Mouse (Mus musculus) forebrain, embryonic 14.5 days (tissue): Measurements from ENCODE around the gene Plekha7. TPM values are rescaled to one million over a fixed set of nuclear protein-coding genes. Genes with fewer than 3 reads are reported as not detected.
A peak's percentile ranks its signal among the peaks of the same experiment; 100 is the strongest.

Source experiments
- ATAC-seq: fragments of 200-750 bp; cut with Nextera tagmentation; 2 replicates; pipeline ENCODE4 v1.8.0; 2017; ENCODE audit warnings: mild to moderate bottlenecking, moderate library complexity
- DNase-seq: peaks from one replicate; pipeline ENCODE4 v3.0.0-alpha.2; 2015; ENCODE audit warnings: low spot score
- H3K27ac ChIP-seq: fragments of 300-500 bp; sonication (generic); 2 replicates; pipeline ENCODE4 v1.5.1; 2014; ENCODE audit warnings: low read depth, mild to moderate bottlenecking, control low read depth, low read length, moderate library complexity
- H3K27me3 ChIP-seq: fragments of 300-500 bp; sonication (generic); replicated peaks from 2 replicates; pipeline ENCODE4 v1.6.1; 2014; ENCODE audit warnings: low read length, control low read depth, mixed read lengths; ENCODE audit not compliant: control insufficient read depth, insufficient read depth
- H3K36me3 ChIP-seq: fragments of 300-500 bp; sonication (generic); 2 replicates; pipeline ENCODE4 v1.6.1; 2014; ENCODE audit warnings: low read length, control low read depth; ENCODE audit not compliant: control insufficient read depth, insufficient read depth
- H3K4me1 ChIP-seq: fragments of 300-500 bp; sonication (generic); 2 replicates; pipeline ENCODE4 v1.6.1; 2014; ENCODE audit warnings: antibody characterized with exemption, low read length, control low read depth; ENCODE audit not compliant: control insufficient read depth, insufficient read depth
- H3K4me2 ChIP-seq: fragments of 300-500 bp; sonication (generic); 2 replicates; pipeline ENCODE4 v1.6.1; 2014; ENCODE audit warnings: mild to moderate bottlenecking, control low read depth, low read length
- H3K4me3 ChIP-seq: fragments of 300-500 bp; sonication (generic); 2 replicates; pipeline ENCODE4 v1.5.1; 2014; ENCODE audit warnings: low read depth, low read length, control low read depth
- H3K9ac ChIP-seq: fragments of 300-500 bp; sonication (generic); 2 replicates; pipeline ENCODE4 v1.6.1; 2014; ENCODE audit warnings: mild to moderate bottlenecking, low read length, control low read depth, moderate library complexity
- H3K9me3 ChIP-seq: fragments of 300-500 bp; sonication (generic); replicated peaks from 2 replicates; pipeline ENCODE4 v1.6.1; 2016; ENCODE audit warnings: low read length, control low read depth, mixed read lengths; ENCODE audit not compliant: control insufficient read depth
- WGBS: fragments of 180-500 bp; shearing (Covaris S2); extraction: QIAGEN DNeasy Blood & Tissue Kit; methylation state at CpG from one replicate; pipeline ENCODE4 v1.1.7; 2014; 5-methylcytosine and 5-hydroxymethylcytosine counted together
- polyA plus RNA-seq: library from polyadenylated mRNA; unstranded; fragments of >200 nt; fragmentation: Nextera tagmentation; extraction: Ambion mirVana; gene quantifications from 2 replicates; pipeline ENCODE4 v1.2.1, GENCODE M21; 2014

Gene Plekha7
- polyA plus RNA-seq, 1 experiment from 2014 or later = 3.1 TPM

DNA sequence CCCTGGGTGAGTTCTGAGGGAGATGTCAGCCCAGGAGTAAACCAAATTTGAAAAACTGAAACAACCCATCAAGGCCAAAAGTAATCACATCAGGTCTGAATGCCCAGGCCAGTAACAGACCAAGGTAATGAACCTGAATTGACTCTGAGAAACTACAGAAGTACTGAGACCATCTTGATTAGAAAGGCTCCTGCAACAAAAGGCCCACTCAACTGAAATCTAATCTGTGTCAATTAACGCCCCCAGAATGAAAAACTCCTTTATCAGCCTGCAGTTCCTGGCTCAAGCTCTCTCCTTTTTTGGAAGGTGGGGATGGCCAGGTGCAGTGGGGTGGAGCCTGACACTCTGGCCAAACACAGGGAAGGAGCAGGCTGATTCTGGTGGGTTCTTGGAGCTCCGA lies 45.7 kb downstream of the Plekha7 start:
- ATAC-seq (peak; percentile 35; the same call in 1 of the 2 replicates), DNase-seq (peak; percentile 58)
- 2% methylated on average over 2 of the region's 2 CpGs for WGBS
- H3K9ac ChIP-seq = no peak overlapping the region
- H3K4me3 ChIP-seq = no peak overlapping the region
- no peaks in the 10 kb centered on the region for H3K9me3 ChIP-seq
- H3K27ac ChIP-seq = peak overlapping the region; percentile 55
- H3K36me3 ChIP-seq = no peaks in the 10 kb centered on the region
- no peak overlapping the region for H3K4me2 ChIP-seq
- H3K27me3 ChIP-seq = no peaks in the 10 kb centered on the region
- peaks cover 9% of the 10 kb centered on the region; the same call in 1 of the 2 replicates for H3K4me1 ChIP-seq

DNA sequence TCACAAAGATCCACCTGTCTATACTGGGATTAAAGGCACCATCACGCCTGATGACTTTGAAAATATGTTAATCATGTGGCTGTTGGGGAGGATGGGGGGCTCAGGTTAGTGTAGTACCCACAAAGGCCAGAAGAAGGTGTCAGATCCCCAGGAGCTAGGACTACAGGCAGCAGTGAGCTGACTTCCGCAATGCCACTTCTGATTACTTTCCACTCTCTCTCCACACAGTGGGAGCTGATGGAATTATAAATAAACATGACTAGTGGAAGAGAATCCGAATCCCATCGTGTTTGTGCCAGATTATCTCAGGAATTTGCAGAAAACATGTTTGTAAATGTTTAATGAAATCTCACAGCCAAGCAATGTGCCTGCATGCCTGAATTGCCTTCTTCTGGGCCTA lies 46.1 kb downstream of the Plekha7 start:
- Histone ChIP-seq H3K27me3 (no peaks in the 10 kb centered on the region), H3K27ac (peak overlapping the region; percentile 55), H3K4me1 (peaks cover 9% of the 10 kb centered on the region; the same call in 1 of the 2 replicates), H3K9me3 (no peaks in the 10 kb centered on the region), H3K4me2 (no peak overlapping the region), H3K36me3 (no peaks in the 10 kb centered on the region), H3K9ac (no peak overlapping the region), H3K4me3 (no peak overlapping the region)
- WGBS = 15% methylated on average over 4 of the region's 4 CpGs
- DNase-seq = peak; percentile 47
- peak; percentile 64; the same call in 1 of the 2 replicates for ATAC-seq

DNA sequence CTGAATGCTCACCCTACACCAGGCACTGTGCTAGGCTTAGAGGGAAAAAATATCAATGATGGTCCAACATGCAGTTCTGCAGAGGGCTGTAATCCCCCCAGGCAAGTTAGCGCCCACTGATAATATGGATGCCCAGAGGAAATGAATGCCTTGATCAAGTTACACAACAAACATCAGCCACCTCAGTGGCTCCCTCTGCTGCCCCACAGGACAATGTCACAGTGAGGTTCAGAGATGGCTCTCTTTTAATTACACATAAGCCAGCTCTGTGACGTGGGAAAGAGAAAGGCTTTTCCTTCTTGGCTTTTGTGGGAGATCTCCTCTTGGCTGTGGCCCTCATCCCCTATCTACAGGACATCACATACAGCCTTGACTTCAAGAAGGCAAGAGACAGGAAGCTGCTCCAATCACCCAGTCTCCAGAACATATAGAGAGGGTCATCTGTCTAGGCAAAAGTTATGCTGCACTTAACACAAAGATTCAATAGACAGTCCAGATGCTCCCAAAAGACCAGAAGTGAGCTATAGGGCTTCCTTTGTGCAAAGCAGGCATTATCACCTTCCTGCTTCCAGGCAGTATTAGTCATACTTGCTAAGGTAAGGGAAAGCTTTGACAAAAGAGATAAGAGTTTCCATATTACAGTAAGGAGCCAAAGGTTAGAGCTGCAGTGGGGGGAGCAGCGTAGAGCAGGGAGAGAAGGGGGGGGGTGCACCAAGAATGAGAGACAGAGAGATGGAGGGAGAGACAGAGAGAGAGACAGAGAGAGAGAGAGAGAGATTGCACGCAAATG lies 47.2 kb downstream of the Plekha7 start:
- no peak overlapping the region for H3K27ac ChIP-seq
- no peak overlapping the region for H3K4me2 ChIP-seq
- no peak overlapping the region for H3K9ac ChIP-seq
- ATAC-seq (no peak), DNase-seq (no peak)
- peaks cover 9% of the 10 kb centered on the region; the same call in 1 of the 2 replicates for H3K4me1 ChIP-seq
- WGBS = 74% methylated on average over 4 of the region's 4 CpGs
- no peaks in the 10 kb centered on the region for H3K27me3 ChIP-seq
- H3K9me3 ChIP-seq = no peaks in the 10 kb centered on the region
- H3K36me3 ChIP-seq = no peaks in the 10 kb centered on the region
- no peak overlapping the region for H3K4me3 ChIP-seq

DNA sequence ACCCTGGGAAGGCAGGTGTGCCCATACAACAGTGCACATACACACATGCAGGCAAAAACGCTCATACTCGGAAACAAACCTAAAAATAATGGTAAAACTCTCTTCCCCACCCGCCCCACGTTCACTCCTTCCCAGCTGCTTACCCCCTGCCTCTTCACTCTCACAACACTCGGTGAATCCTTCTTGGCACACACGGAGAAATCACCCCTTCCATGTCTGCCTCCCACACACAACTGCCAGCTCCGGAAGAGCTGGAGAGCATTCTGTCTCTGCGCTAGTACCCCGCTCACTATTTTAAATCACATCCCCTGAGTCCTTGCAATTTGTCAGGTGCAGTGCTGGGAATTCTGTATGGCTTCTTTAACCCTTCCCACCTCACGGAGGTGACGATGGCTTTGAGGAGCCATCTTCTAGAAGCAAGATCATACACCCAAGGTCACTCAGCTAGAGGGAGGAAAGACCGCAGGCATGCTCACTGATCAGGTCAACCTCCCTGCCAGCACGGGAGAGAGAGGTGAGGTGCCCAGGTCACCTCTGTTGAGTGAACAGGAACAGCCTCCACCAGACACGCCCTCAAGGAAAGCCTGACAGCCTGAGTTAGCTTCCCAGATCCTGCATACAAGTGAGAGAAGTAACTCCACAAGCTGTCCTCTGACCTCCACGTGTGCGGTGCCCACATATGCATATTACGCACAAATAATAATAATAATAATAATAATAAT lies 49.6 kb downstream of the Plekha7 start:
- H3K4me3 ChIP-seq = no peak overlapping the region
- no peak overlapping the region for H3K9ac ChIP-seq
- H3K9me3 ChIP-seq = no peaks in the 10 kb centered on the region
- no peaks in the 10 kb centered on the region for H3K27me3 ChIP-seq
- peaks cover 9% of the 10 kb centered on the region; the same call in 1 of the 2 replicates for H3K4me1 ChIP-seq
- DNase-seq (no peak), ATAC-seq (no peak)
- no peak overlapping the region for H3K4me2 ChIP-seq
- 89% methylated on average over 17 of the region's 17 CpGs for WGBS
- H3K36me3 ChIP-seq = no peaks in the 10 kb centered on the region
- H3K27ac ChIP-seq = no peak overlapping the region

DNA sequence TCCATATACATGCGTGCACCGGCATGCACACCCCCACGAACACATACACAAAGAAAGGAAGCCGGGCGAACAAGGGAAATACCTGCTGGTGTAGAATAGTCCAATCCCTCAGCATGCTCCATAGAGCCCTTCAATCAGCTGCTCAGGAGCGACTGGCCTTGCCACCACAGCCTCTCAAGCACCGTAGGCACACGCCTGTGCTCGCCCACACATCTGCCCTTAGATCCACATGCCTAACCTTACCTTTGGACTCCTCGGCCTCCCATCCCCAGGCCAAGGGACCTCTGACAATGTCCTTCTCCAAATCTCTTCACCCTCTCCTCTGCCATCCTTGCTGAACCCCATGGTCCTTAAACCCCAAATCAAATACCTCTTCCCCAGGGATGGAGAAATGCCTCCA lies 50.2 kb downstream of the Plekha7 start:
- Histone ChIP-seq H3K36me3 (no peaks in the 10 kb centered on the region), H3K27me3 (no peaks in the 10 kb centered on the region), H3K27ac (no peak overlapping the region)

DNA sequence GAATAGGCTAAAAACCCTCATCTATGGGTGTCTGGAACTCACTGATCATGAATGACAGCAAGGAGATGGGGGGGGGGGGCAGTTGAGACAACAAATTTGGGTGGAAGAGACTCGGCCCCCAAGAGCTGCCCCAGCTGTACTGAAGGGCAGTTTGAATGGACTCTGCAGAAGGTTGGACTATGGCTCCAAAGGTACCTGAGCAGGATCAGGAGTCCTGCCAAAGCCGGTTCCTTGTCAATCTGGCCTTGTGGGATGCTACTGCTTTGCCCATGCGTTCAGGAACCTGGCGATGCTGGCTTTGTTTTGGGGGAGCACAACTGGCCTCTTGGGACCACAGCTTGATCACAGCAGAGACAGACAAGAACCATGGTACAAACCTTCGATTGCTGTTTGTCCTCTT lies 52.5 kb downstream of the Plekha7 start:
- Histone ChIP-seq H3K9ac (no peak overlapping the region), H3K4me1 (no peaks in the 10 kb centered on the region), H3K4me2 (no peak overlapping the region), H3K27me3 (no peaks in the 10 kb centered on the region), H3K27ac (no peak overlapping the region), H3K4me3 (no peak overlapping the region), H3K36me3 (no peaks in the 10 kb centered on the region), H3K9me3 (no peaks in the 10 kb centered on the region)
- 90% methylated on average over 5 of the region's 5 CpGs for WGBS
- ATAC-seq (no peak), DNase-seq (no peak)

More for the DNA sequence above, 50.2 kb downstream of the Plekha7 start:
- H3K9me3 ChIP-seq = no peaks in the 10 kb centered on the region
- 96% methylated on average over 10 of the region's 10 CpGs for WGBS
- H3K4me3 ChIP-seq = no peak overlapping the region
- ATAC-seq (no peak), DNase-seq (no peak)
- H3K4me1 ChIP-seq = peaks cover 6% of the 10 kb centered on the region; the same call in 1 of the 2 replicates
- H3K4me2 ChIP-seq = no peak overlapping the region
- H3K9ac ChIP-seq = no peak overlapping the region

DNA sequence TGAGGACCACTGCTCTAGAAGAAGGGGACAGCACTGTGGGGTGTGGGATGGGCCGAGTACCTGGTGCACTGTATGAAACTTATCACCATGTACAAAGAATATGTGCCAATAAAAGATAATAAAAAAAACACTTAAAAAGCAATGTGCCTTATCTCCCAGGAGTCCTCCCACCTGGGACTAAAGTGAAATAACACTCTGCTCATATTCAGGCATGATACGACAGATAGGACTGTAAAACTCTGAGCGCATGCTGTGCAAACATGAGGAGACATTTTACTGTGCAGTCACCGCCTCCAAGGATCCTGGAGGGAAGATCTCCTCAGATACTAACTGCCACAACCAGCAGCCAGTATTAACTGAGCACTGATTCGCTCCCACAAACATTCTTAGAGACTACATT lies 53.5 kb downstream of the Plekha7 start:
- Histone ChIP-seq H3K4me2 (no peak overlapping the region), H3K4me3 (no peak overlapping the region), H3K9ac (no peak overlapping the region), H3K27ac (no peak overlapping the region), H3K4me1 (no peaks in the 10 kb centered on the region), H3K36me3 (no peaks in the 10 kb centered on the region), H3K27me3 (no peaks in the 10 kb centered on the region), H3K9me3 (no peaks in the 10 kb centered on the region)
- ATAC-seq = no peak
- 94% methylated on average over 5 of the region's 5 CpGs for WGBS
- no peak for DNase-seq

DNA sequence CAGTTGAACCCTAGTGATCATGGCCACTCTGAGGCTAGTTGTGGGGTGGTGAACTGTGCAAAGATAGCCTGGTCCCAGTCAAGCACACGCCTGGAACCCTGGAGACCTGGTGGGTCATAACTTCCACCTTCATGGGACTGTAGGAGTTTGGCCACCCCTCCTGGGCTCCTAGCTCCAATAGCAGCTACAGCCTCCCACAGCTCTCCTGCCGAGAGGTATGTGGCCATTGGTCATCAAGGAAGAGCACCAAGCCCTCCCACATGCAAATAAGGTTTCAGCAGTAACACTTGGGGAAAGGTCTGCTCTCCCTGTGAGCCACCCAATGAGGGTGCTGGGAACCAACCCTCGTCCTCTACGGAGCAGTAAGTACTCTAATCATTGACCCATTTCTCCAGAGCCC lies 55.7 kb downstream of the Plekha7 start:
- Histone ChIP-seq H3K9ac (no peak overlapping the region), H3K27me3 (no peaks in the 10 kb centered on the region), H3K36me3 (no peaks in the 10 kb centered on the region), H3K4me1 (no peaks in the 10 kb centered on the region), H3K9me3 (no peaks in the 10 kb centered on the region), H3K27ac (no peak overlapping the region), H3K4me2 (no peak overlapping the region), H3K4me3 (no peak overlapping the region)
- 85% methylated on average over 4 of the region's 4 CpGs for WGBS
- DNase-seq (no peak), ATAC-seq (no peak)

DNA sequence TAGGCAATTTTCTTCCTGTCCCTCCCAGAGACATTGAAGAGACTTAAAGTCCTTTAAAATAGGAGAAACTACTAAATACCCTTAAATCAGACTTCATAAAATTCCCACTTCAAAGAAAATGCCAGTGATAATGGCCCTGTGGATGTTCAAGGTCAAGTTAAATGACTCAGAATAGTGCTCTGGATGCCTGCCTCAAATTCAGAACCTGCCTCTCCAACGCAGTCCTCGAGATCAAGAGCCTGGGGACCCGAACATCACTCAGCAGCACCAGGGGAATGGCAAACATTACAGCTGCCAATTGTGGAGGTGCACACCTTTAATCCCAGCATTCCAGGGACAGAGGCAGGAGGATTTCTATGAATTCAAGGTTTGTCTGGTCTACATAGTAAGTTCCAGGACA lies 56.7 kb downstream of the Plekha7 start:
- ATAC-seq = no peak
- Histone ChIP-seq H3K27me3 (no peaks in the 10 kb centered on the region), H3K9ac (no peak overlapping the region), H3K36me3 (no peaks in the 10 kb centered on the region), H3K27ac (no peak overlapping the region), H3K4me3 (no peak overlapping the region), H3K4me1 (peaks cover 4% of the 10 kb centered on the region; the same call in 1 of the 2 replicates), H3K9me3 (no peaks in the 10 kb centered on the region), H3K4me2 (no peak overlapping the region)
- no peak for DNase-seq
- 92% methylated on average over 3 of the region's 3 CpGs for WGBS
